Mouse (Mus musculus): Measurements from ENCODE around the gene Spaca3. TPM values are rescaled to one million over a fixed set of nuclear protein-coding genes. Genes with fewer than 3 reads are reported as not detected.

Gene Spaca3
- total and polyA plus RNA-seq, 3 experiments: not detected

DNA sequence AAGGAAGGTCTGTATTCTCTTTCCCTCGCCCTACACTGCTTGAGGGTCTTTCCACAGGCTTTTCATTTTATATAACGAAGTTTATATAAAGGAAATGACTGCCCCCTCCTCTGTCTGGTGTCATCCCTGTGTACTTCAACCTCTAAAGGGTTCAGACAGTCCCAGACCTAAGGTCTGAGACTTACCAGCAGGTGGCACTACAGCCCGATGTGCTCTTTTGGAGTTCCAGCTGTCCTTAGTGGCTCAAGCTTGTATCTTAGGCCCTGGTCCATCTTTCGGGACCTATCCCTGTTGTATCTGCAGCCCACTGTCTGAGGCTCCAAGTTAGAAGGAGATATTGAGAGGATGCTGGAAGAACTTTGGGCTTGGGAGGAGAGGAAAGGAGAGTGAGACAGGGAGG, 48.3 kb downstream of the Spaca3 start:
- dilution Hi-C loops (cut with MboI; ENCODE audit: extremely low pct_ligation_motif_present, extremely low pct_unique_long_range_greater_than_20kb, low sequenced_read_pairs): no loop called here
- Histone ChIP-seq H3K27ac (ENCODE audit: insufficient read depth, low read depth) (no peak overlapping the region), H3K9ac (ENCODE audit: insufficient read depth, low read depth) (no peak overlapping the region), H3K4me1 (ENCODE audit: control insufficient read depth in 1 of 2, insufficient read depth in 2 of 2) (no peaks in the 10 kb centered on the region), H3K4me2 (ENCODE audit: insufficient read depth, low read depth, poor library complexity, severe bottlenecking) (no peak overlapping the region), H3K9me3 (replicated peaks; ENCODE audit: low read length) (peaks cover 4% of the 10 kb centered on the region), H3K79me2 (replicated peaks; ENCODE audit: control insufficient read depth, extremely low read depth, insufficient read depth, poor library complexity, severe bottlenecking) (no peaks in the 10 kb centered on the region), H3K27me3 (replicated peaks) (peaks cover 89% of the 10 kb centered on the region), H3K4me3 (replicated peaks in 1 of 3; ENCODE audit: low read depth in 2 of 3, low read length in 2 of 3, poor library complexity in 1 of 3) (no peak overlapping the region), H3K36me3 (replicated peaks in 1 of 2; ENCODE audit: control insufficient read depth in 1 of 2, insufficient read depth in 1 of 2, low read length in 1 of 2) (no peaks in the 10 kb centered on the region)
- DNase-seq (ENCODE audit: extremely low read depth): peak; percentile 51
- in situ Hi-C loops (cut with MboI; ENCODE audit: low pct_ligation_motif_present, low pct_unique_long_range_greater_than_20kb, low sequenced_read_pairs): loop anchor here (25.0 kb wide), 1 partner anchor 606 kb away; no protein-coding TSS in a partner anchor
- TF ChIP-seq CTCF (conservative IDR thresholded peaks at IDR 0.05 in 1 of 2, IDR thresholded peaks at IDR 0.05 in 1 of 2; ENCODE audit: low read depth in 2 of 2, low read length in 2 of 2) (peak; percentile 53 to 88; a peak in 2 of 4 replicates), NELFE (IDR thresholded peaks at IDR 0.05; ENCODE audit: low read depth, low read length) (peak; percentile 30; the same call in 1 of the 2 replicates), POLR2AphosphoS2 (IDR thresholded peaks at IDR 0.05; ENCODE audit: low read depth, low read length) (no peak), GABPA (IDR thresholded peaks at IDR 0.05; ENCODE audit: insufficient replicate concordance, low read depth, low read length) (no peak), IRF4 (IDR thresholded peaks at IDR 0.05; ENCODE audit: low read depth, low read length) (no peak), CHD2 (IDR thresholded peaks at IDR 0.05; ENCODE audit: low read length) (no peak), USF2 (conservative IDR thresholded peaks at IDR 0.05; ENCODE audit: low read depth, low read length) (no peak), RCOR1 (conservative IDR thresholded peaks at IDR 0.05; ENCODE audit: low read depth, low read length) (no peak), SMC3 (IDR thresholded peaks at IDR 0.05; ENCODE audit: low read depth, low read length) (peak; percentile 76), RAD21 (IDR thresholded peaks at IDR 0.05; ENCODE audit: low read depth, low read length) (peak; percentile 79), ZNF384 (IDR thresholded peaks at IDR 0.05; ENCODE audit: low read depth, low read length) (no peak)

DNA sequence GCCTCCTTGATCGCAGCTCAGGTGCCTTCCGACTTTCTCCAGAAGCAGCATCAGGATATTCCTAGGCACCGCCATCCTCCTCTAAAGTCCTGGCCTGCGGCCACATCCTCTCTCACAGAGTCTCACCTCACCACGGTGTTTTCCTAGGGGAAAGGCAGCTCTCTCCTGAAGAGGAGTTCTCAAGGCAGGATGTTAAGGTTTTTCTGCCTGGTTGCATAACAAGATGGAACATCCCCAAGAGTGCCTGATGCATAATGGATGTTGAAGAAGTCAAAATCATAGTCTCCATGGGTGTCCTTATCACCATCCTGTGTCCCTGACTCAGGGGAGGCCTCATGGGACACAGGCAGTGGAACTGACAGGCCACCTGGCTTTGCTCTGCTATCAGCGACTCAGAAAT, 49.7 kb downstream of the Spaca3 start:
- Histone ChIP-seq H3K36me3 (replicated peaks in 1 of 2; ENCODE audit: control insufficient read depth in 1 of 2, insufficient read depth in 1 of 2, low read length in 1 of 2) (no peaks in the 10 kb centered on the region), H3K27ac (ENCODE audit: insufficient read depth, low read depth) (no peak overlapping the region), H3K9me3 (replicated peaks; ENCODE audit: low read length) (peaks cover 4% of the 10 kb centered on the region), H3K27me3 (replicated peaks) (peaks cover 90% of the 10 kb centered on the region), H3K4me2 (ENCODE audit: insufficient read depth, low read depth, poor library complexity, severe bottlenecking) (no peak overlapping the region), H3K79me2 (replicated peaks; ENCODE audit: control insufficient read depth, extremely low read depth, insufficient read depth, poor library complexity, severe bottlenecking) (no peaks in the 10 kb centered on the region), H3K4me3 (replicated peaks in 1 of 3; ENCODE audit: low read depth in 2 of 3, low read length in 2 of 3, poor library complexity in 1 of 3) (no peak overlapping the region), H3K4me1 (ENCODE audit: control insufficient read depth in 1 of 2, insufficient read depth in 2 of 2) (no peaks in the 10 kb centered on the region), H3K9ac (ENCODE audit: insufficient read depth, low read depth) (no peak overlapping the region)
- in situ Hi-C loops (cut with MboI; ENCODE audit: low pct_ligation_motif_present, low pct_unique_long_range_greater_than_20kb, low sequenced_read_pairs) (loop anchor here (25.0 kb wide), 1 partner anchor 604 kb away; no protein-coding TSS in a partner anchor), dilution Hi-C loops (cut with MboI; ENCODE audit: extremely low pct_ligation_motif_present, extremely low pct_unique_long_range_greater_than_20kb, low sequenced_read_pairs) (no loop called here)
- TF ChIP-seq CHD1 (IDR thresholded peaks at IDR 0.05; ENCODE audit: low read depth, low read length) (no peak), MYC (IDR thresholded peaks at IDR 0.05; ENCODE audit: low read depth, low read length) (no peak), KAT2A (IDR thresholded peaks at IDR 0.05; ENCODE audit: insufficient replicate concordance, low read length) (no peak), JUND (conservative IDR thresholded peaks at IDR 0.05; ENCODE audit: low read depth, low read length) (no peak), USF2 (conservative IDR thresholded peaks at IDR 0.05; ENCODE audit: low read depth, low read length) (no peak), MXI1 (IDR thresholded peaks at IDR 0.05; ENCODE audit: low read depth, low read length) (no peak), SIN3A (IDR thresholded peaks at IDR 0.05; ENCODE audit: low read length) (no peak), HCFC1 (IDR thresholded peaks at IDR 0.05; ENCODE audit: low read depth, low read length) (no peak), MAZ (IDR thresholded peaks at IDR 0.05; ENCODE audit: low read depth, low read length) (no peak), CHD2 (IDR thresholded peaks at IDR 0.05; ENCODE audit: low read length) (no peak), ZKSCAN1 (IDR thresholded peaks at IDR 0.05; ENCODE audit: borderline replicate concordance, low read depth, low read length) (no peak), E2F4 (IDR thresholded peaks at IDR 0.05; ENCODE audit: insufficient replicate concordance, low read depth, low read length) (no peak)
- no peak for DNase-seq (ENCODE audit: extremely low read depth)

Data from CH12.LX (cell line).